In the genomic region with DNA sequence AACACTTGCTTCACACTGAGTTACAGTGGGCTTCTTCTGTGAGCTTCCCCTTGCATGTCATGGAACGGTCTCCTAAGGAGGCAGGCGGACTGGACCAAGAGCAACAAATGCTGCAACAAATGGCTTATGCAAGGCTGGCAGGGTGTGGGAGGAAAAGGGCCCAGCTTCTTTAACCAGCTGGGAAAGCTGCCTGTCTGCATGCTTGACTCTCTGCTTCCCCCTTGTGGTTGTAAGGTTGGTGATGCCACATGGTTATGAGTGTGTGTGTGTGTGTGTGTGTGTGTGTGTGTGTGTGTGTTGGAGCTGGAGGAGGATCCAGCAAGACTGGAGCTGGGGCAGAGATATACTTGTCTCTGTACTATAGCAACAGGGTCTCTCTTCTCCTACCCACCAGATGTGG, we compare ENCODE assay signal across 7 mouse cellular contexts. TPM values are rescaled to one million over a fixed set of nuclear protein-coding genes. Genes with fewer than 3 reads are reported as not detected.
DNase-seq lines count a peak whose midpoint lies in the region; ATAC-seq lines count a peak whose summit lies in the region.

No protein-coding gene starts in this region.

- H3K4me1 ChIP-seq in hindbrain, embryonic 14.5 days (replicated peaks; ENCODE audit: control insufficient read depth, insufficient read depth, low read length): no peaks in the 10 kb centered on the region

- DNase-seq in WW6 (ENCODE audit: low read depth, low spot score): peak; percentile 85
- DNase-seq in cerebellum, adult 9-11 months: peak; percentile 67
- DNase-seq in frontal cortex, postnatal 10 days (ENCODE audit: low spot score in 2 of 2): peak; percentile 69 to 77
- peak; percentile 80 for DNase-seq in hindbrain, embryonic 14.5 days (ENCODE audit: low spot score)
- DNase-seq in layer of hippocampus, postnatal 36 days: peak; percentile 59 to 61
- DNase-seq in lung, postnatal 14 days: peak; percentile 88
- DNase-seq in skeletal muscle tissue, adult 2 months (ENCODE audit: low read depth, low spot score): peak; percentile 92

- no peaks in the 10 kb centered on the region for H3K27me3 ChIP-seq in hindbrain, embryonic 14.5 days (ENCODE audit: control insufficient read depth, insufficient read depth, low read length)

- no peak overlapping the region for H3K27ac ChIP-seq in hindbrain, embryonic 14.5 days

- H3K36me3 ChIP-seq in hindbrain, embryonic 14.5 days (replicated peaks; ENCODE audit: control insufficient read depth, insufficient read depth): no peaks in the 10 kb centered on the region

- WGBS in hindbrain, embryonic 14.5 days: 18% methylated on average over 2 of the region's 2 CpGs

- no peak for ATAC-seq in hindbrain, embryonic 14.5 days (ENCODE audit: low FRiP score)

- no peak overlapping the region for H3K4me3 ChIP-seq in hindbrain, embryonic 14.5 days (replicated peaks; ENCODE audit: low read length)

- no peaks in the 10 kb centered on the region for H3K9me3 ChIP-seq in hindbrain, embryonic 14.5 days (ENCODE audit: control insufficient read depth, low read length)

- H3K4me2 ChIP-seq in hindbrain, embryonic 14.5 days (replicated peaks): no peak overlapping the region

- no peak overlapping the region for H3K9ac ChIP-seq in hindbrain, embryonic 14.5 days

RNA-seq across cellular contexts. Expression of gene Tns4, which starts 23.1 kb away (rescaled TPM):
- polyA plus RNA-seq in hindbrain, embryonic 14.5 days (2014; fragmentation: Nextera tagmentation; extraction: Ambion mirVana): 0.20 TPM in 1 of 2 replicates, not detected in the other
- total RNA-seq in layer of hippocampus, postnatal 36 days (2021): not detected

RNA-seq across cellular contexts. Expression of gene Igfbp4, which starts 24.9 kb away (rescaled TPM):
- 127 and 142 TPM in 2 replicates for polyA plus RNA-seq in hindbrain, embryonic 14.5 days (2014; fragmentation: Nextera tagmentation; extraction: Ambion mirVana)
- total RNA-seq in layer of hippocampus, postnatal 36 days (2021): 10 to 100 TPM; 71.4 to 72.1 TPM

RNA-seq across cellular contexts. Expression of gene Top2a, which starts 42.0 kb away (rescaled TPM):
- 34.2 and 42.4 TPM in 2 replicates for polyA plus RNA-seq in hindbrain, embryonic 14.5 days (2014; fragmentation: Nextera tagmentation; extraction: Ambion mirVana)
- total RNA-seq in layer of hippocampus, postnatal 36 days (2021): 1 to 10 TPM; 2.7 to 3.3 TPM
